Mouse (Mus musculus) forebrain, embryonic 16.5 days (tissue): ENCODE data around the gene Ppp1r36. TPM values are rescaled to one million over a fixed set of nuclear protein-coding genes. Genes with fewer than 3 reads are reported as not detected.

Experiments
- ATAC-seq: fragments of 200-750 bp; cut with Nextera tagmentation; 2 replicates; pipeline ENCODE4 v1.8.0; 2017; ENCODE audit warnings: mild to moderate bottlenecking, moderate library complexity
- H3K27ac ChIP-seq: fragments of 300-500 bp; sonication (generic); 2 replicates; pipeline ENCODE4 v1.5.1; 2014; ENCODE audit warnings: low read length, control low read depth
- H3K27me3 ChIP-seq: fragments of 300-500 bp; sonication (generic); replicated peaks from 2 replicates; pipeline ENCODE4 v1.6.1; 2014; ENCODE audit warnings: low read length; ENCODE audit not compliant: control insufficient read depth, insufficient read depth
- H3K36me3 ChIP-seq: fragments of 300-500 bp; sonication (generic); 2 replicates; pipeline ENCODE4 v1.6.1; 2014; ENCODE audit not compliant: control insufficient read depth, insufficient read depth
- H3K4me1 ChIP-seq: fragments of 300-500 bp; sonication (generic); replicated peaks from 2 replicates; pipeline ENCODE4 v1.6.1; 2014; ENCODE audit warnings: low read length; ENCODE audit not compliant: control insufficient read depth, insufficient read depth
- H3K4me2 ChIP-seq: fragments of 300-500 bp; sonication (generic); 2 replicates; pipeline ENCODE4 v1.6.1; 2014; ENCODE audit warnings: mild to moderate bottlenecking, low read length, control low read depth
- H3K4me3 ChIP-seq: fragments of 300-500 bp; sonication (generic); replicated peaks from 2 replicates; pipeline ENCODE4 v1.5.1; 2014; ENCODE audit warnings: mild to moderate bottlenecking, low read length, control low read depth
- H3K9ac ChIP-seq: fragments of 300-500 bp; sonication (generic); replicated peaks from 2 replicates; pipeline ENCODE4 v1.6.1; 2014; ENCODE audit warnings: low read depth, low read length, control low read depth
- H3K9me3 ChIP-seq: fragments of 300-500 bp; sonication (generic); 2 replicates; pipeline ENCODE4 v1.6.1; 2016; ENCODE audit warnings: low read length; ENCODE audit not compliant: control insufficient read depth
- WGBS: fragments of 180-500 bp; shearing (Covaris S2); extraction: QIAGEN DNeasy Blood & Tissue Kit; methylation state at CpG from one replicate; pipeline ENCODE4 v1.1.7; 2014; 5-methylcytosine and 5-hydroxymethylcytosine counted together
- polyA plus RNA-seq: library from polyadenylated mRNA; unstranded; fragments of >200 nt; fragmentation: Nextera tagmentation; extraction: Ambion mirVana; gene quantifications from 2 replicates; pipeline ENCODE4 v1.2.1, GENCODE M21; 2015

Ppp1r36 gene
- polyA plus RNA-seq = 0.73 and 0.87 TPM in 2 replicates

- peak within 1 kb of the TSS; percentile 78 for H3K4me2 ChIP-seq
- H3K4me1 ChIP-seq = peaks cover 6% of the 10 kb centered on the region
- peak within 1 kb of the TSS; percentile 35; the same call in 1 of the 2 replicates for H3K9ac ChIP-seq
- peaks cover 3% of the 10 kb centered on the region; the same call in 1 of the 2 replicates for H3K9me3 ChIP-seq
- no peak within 1 kb of the TSS for H3K27ac ChIP-seq
- peak within 1 kb of the TSS; percentile 43 for H3K4me3 ChIP-seq
- peaks cover 7% of the 10 kb centered on the region for H3K27me3 ChIP-seq
- H3K36me3 ChIP-seq = no peaks in the 10 kb centered on the region
- ATAC-seq = no peak
- WGBS = 2% methylated on average over 35 of the region's 37 CpGs
Observed at GRCm38 (mm10) chr12:76417433-76417854, at the start of gene Ppp1r36. Ppp1r36 (plus strand) TSS chr12:76417538.

DNA sequence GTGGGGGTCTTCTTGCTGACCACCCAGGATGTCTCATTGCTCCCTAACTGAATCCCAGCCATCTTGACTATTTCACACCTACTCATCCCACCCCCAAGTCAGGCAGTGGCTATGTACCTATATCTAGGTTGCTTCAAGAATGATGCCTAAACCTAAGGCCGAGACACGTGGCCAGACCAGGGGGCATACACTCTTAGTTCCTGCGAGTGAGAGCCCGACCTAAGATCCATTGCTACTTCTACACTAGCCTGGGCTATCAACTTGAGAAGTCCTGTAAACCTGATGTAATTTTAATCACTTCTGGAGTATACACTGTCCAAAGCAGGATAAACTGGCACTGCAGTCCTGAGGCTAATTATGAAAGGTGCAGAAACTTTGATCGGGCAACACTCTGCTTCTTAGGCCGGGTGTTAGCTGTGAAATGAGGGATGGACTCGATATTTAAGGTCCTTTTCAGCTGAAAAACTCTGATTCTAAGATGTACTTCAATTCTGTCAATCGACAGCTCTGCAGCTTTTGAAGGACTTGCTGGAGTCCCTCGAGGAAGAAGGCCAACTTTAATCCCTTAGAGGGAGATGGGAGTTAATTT lies 49.0 kb upstream of the Ppp1r36 start:
- Histone ChIP-seq H3K4me1 (peaks cover 39% of the 10 kb centered on the region), H3K27ac (peak overlapping the region; percentile 97), H3K27me3 (no peaks in the 10 kb centered on the region), H3K4me3 (peak overlapping the region; percentile 94), H3K4me2 (peak overlapping the region; percentile 89), H3K9me3 (no peaks in the 10 kb centered on the region), H3K36me3 (no peaks in the 10 kb centered on the region), H3K9ac (peak overlapping the region; percentile 98)
- 6% methylated on average over 9 of the region's 9 CpGs for WGBS
- no peak for ATAC-seq

- H3K36me3 ChIP-seq = no peaks in the 10 kb centered on the region
- no peaks in the 10 kb centered on the region for H3K27me3 ChIP-seq
- peak overlapping the region; percentile 89 for H3K4me2 ChIP-seq
- peak overlapping the region; percentile 97 for H3K27ac ChIP-seq
- peaks cover 39% of the 10 kb centered on the region for H3K4me1 ChIP-seq
- peak overlapping the region; percentile 98 for H3K9ac ChIP-seq
- peak; percentile 44 for ATAC-seq
- peak overlapping the region; percentile 94 for H3K4me3 ChIP-seq
- 1% methylated on average over 26 of the region's 26 CpGs for WGBS
- no peaks in the 10 kb centered on the region for H3K9me3 ChIP-seq
Observed at GRCm38 (mm10) chr12:76368790-76369205, 48.5 kb upstream of the Ppp1r36 start.

GRCm38 (mm10) chr12:76369206-76369977 lies 47.9 kb upstream of the Ppp1r36 start, which contains the start of gene Zbtb25:
Zbtb25 (minus strand) TSS chr12:76369602.
- Histone ChIP-seq H3K9ac (peak within 1 kb of the TSS; percentile 98), H3K4me1 (peaks cover 41% of the 10 kb centered on the region), H3K4me2 (peak within 1 kb of the TSS; percentile 89), H3K9me3 (no peaks in the 10 kb centered on the region), H3K27me3 (no peaks in the 10 kb centered on the region), H3K36me3 (no peaks in the 10 kb centered on the region), H3K27ac (peak within 1 kb of the TSS; percentile 97), H3K4me3 (peak within 1 kb of the TSS; percentile 94)
- under 1% methylated on average over 92 of the region's 96 CpGs for WGBS
- ATAC-seq = peak; percentile 89

- H3K4me1 ChIP-seq = peaks cover 41% of the 10 kb centered on the region
- H3K9ac ChIP-seq = peak within 1 kb of the TSS; percentile 98
- peak within 1 kb of the TSS; percentile 89 for H3K4me2 ChIP-seq
- peak within 1 kb of the TSS; percentile 97 for H3K27ac ChIP-seq
- H3K4me3 ChIP-seq = peak within 1 kb of the TSS; percentile 94
- H3K36me3 ChIP-seq = no peaks in the 10 kb centered on the region
- H3K27me3 ChIP-seq = no peaks in the 10 kb centered on the region
- peak; percentile 67 for ATAC-seq
- H3K9me3 ChIP-seq = no peaks in the 10 kb centered on the region
- WGBS = under 1% methylated on average over 88 of the region's 99 CpGs
Observed at GRCm38 (mm10) chr12:76369978-76370830, 47.1 kb upstream of the Ppp1r36 start, which contains the start of gene Zbtb1. Zbtb1 (plus strand) TSS chr12:76370266.

DNA sequence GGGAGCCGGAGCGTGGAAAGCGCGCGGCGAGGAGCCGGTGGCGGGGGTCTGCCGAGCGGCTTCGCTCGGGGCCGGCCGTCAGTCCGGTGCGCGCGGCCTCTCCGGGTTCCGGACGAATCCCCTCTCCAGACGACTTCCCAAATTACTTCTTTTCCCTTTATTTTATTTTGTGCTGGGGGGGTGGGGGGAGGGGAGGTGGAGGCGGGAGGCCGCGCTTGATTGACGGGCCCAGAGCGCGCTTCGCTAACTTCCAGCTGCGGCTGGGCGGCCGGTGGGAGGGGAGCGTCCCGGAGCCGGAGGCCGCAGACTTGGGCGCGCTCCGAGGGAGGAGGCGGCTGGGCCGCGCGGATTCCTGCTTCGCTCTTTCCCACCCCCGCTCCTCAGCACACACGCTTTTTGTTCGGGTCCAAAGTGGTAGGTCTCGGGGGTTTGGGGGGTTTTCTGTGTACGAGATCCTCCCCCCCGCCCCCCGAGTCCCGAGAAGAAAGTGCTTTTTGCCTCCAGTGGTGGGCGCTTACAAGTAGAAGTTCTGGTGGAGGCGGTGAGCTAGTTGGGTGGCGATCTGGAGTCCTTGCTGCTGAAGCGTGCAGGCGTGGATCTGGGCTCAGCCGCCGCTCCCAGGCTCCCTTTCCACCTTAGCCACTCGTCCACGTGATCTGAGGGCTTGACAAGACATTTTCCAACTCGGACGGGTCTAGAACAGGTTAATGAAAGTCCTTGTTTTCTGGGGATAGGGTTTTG lies 46.3 kb upstream of the Ppp1r36 start:
- ATAC-seq = peak; percentile 13; the same call in 1 of the 2 replicates
- Histone ChIP-seq H3K9ac (peak overlapping the region; percentile 98), H3K4me2 (peak overlapping the region; percentile 89), H3K27ac (peak overlapping the region; percentile 97), H3K27me3 (no peaks in the 10 kb centered on the region), H3K4me3 (peak overlapping the region; percentile 94), H3K36me3 (no peaks in the 10 kb centered on the region), H3K4me1 (peaks cover 41% of the 10 kb centered on the region), H3K9me3 (no peaks in the 10 kb centered on the region)
- under 1% methylated on average over 58 of the region's 63 CpGs for WGBS

GRCm38 (mm10) chr12:76372046-76372445 lies 45.3 kb upstream of the Ppp1r36 start:
- no peak for ATAC-seq
- no peak overlapping the region for H3K9ac ChIP-seq

GRCm38 (mm10) chr12:76372881-76373818 lies 44.2 kb upstream of the Ppp1r36 start:
- no peaks in the 10 kb centered on the region for H3K27me3 ChIP-seq
- H3K36me3 ChIP-seq = no peaks in the 10 kb centered on the region
- no peaks in the 10 kb centered on the region for H3K9me3 ChIP-seq
- no peak overlapping the region for H3K4me3 ChIP-seq
- H3K9ac ChIP-seq = no peak overlapping the region
- no peak for ATAC-seq
- peaks cover 23% of the 10 kb centered on the region for H3K4me1 ChIP-seq
- H3K27ac ChIP-seq = no peak overlapping the region
- WGBS = 71% methylated on average over 5 of the region's 7 CpGs
- H3K4me2 ChIP-seq = no peak overlapping the region

More at GRCm38 (mm10) chr12:76372046-76372445, 45.3 kb upstream of the Ppp1r36 start:
- H3K4me3 ChIP-seq = no peak overlapping the region
- H3K4me1 ChIP-seq = peaks cover 34% of the 10 kb centered on the region
- peak overlapping the region; percentile 89 for H3K4me2 ChIP-seq
- 47% methylated on average over 7 of the region's 7 CpGs for WGBS
- H3K36me3 ChIP-seq = no peaks in the 10 kb centered on the region
- H3K27ac ChIP-seq = no peak overlapping the region
- H3K27me3 ChIP-seq = no peaks in the 10 kb centered on the region
- H3K9me3 ChIP-seq = no peaks in the 10 kb centered on the region
